21 mouse cellular contexts compared by ENCODE assay signal in the genomic region with DNA sequence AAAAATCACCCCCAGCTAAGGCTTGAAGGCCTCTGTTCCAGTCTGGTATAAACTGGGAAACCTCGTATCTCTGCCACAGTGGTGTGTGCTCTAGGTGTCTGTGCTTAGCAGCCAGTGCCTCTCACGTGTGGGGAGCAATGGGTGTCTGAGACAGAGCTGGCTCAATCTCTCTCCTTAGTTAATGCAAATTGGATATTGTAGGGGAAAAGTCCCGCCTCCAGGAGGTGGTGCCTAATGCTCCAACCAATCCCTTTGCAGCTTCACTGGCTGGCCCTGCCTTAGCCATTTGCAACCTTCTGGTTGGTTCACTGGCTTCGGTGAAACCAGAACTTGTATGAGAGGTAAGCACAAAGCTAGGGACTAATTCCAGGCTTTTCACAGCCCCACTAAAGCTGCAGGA. TPM values are rescaled to one million over a fixed set of nuclear protein-coding genes. Genes with fewer than 3 reads are reported as not detected.
DNase-seq lines count a peak whose midpoint lies in the region; ATAC-seq and TF ChIP-seq lines count a peak whose summit lies in the region.
"Had no signal": no experiment of that assay in that cellular context is flagged by ENCODE, and none has a peak within 500 bp of the region (broad histone marks: within the 10 kb centered on the region; RNA-seq: fewer than 3 reads in every experiment).

No protein-coding gene starts in this region.

- 21% methylated on average over 4 of the region's 4 CpGs for WGBS in kidney, postnatal 0 days
- WGBS in forebrain, embryonic 16.5 days: 21% methylated on average over 4 of the region's 4 CpGs
- WGBS in intestine, embryonic 15.5 days: 16% methylated on average over 4 of the region's 4 CpGs

- no peaks in the 10 kb centered on the region for H3K4me1 ChIP-seq in kidney, postnatal 0 days (replicated peaks; ENCODE audit: insufficient read depth, low read length)
- no peaks in the 10 kb centered on the region; a peak in 1 of 4 replicates for H3K4me1 ChIP-seq in CH12.LX (ENCODE audit: control insufficient read depth in 1 of 2, insufficient read depth in 2 of 2)
- peaks cover 11% of the 10 kb centered on the region for H3K4me1 ChIP-seq in forebrain, embryonic 16.5 days (replicated peaks; ENCODE audit: control insufficient read depth, insufficient read depth, low read length)
- no peaks in the 10 kb centered on the region for H3K4me1 ChIP-seq in intestine, embryonic 15.5 days (replicated peaks)
- H3K4me1 ChIP-seq: embryonic facial prominence, embryonic 13.5 days had no signal

- H3K9ac ChIP-seq in kidney, postnatal 0 days (ENCODE audit: low read depth, low read length): no peak overlapping the region
- no peak overlapping the region for H3K9ac ChIP-seq in CH12.LX (ENCODE audit: insufficient read depth, low read depth)
- no peak overlapping the region for H3K9ac ChIP-seq in forebrain, embryonic 16.5 days (replicated peaks; ENCODE audit: low read depth, low read length)
- H3K9ac ChIP-seq in intestine, embryonic 15.5 days: no peak overlapping the region
- H3K9ac ChIP-seq: embryonic facial prominence, embryonic 13.5 days; neural tube, embryonic 13.5 days had no signal

- dilution Hi-C loops in CH12.LX (cut with MboI; ENCODE audit: extremely low pct_ligation_motif_present, extremely low pct_unique_long_range_greater_than_20kb, low sequenced_read_pairs): no loop called here

- no peaks in the 10 kb centered on the region for H3K79me2 ChIP-seq in CH12.LX (replicated peaks; ENCODE audit: control insufficient read depth, extremely low read depth, insufficient read depth, poor library complexity, severe bottlenecking)

- no peak overlapping the region for H3K27ac ChIP-seq in kidney, postnatal 0 days
- no peak overlapping the region for H3K27ac ChIP-seq in CH12.LX (ENCODE audit: insufficient read depth, low read depth)
- H3K27ac ChIP-seq in forebrain, embryonic 16.5 days (ENCODE audit: low read length): no peak overlapping the region
- no peak overlapping the region for H3K27ac ChIP-seq in intestine, embryonic 15.5 days
- H3K27ac ChIP-seq: embryonic facial prominence, embryonic 13.5 days; macrophage; neural tube, embryonic 13.5 days had no signal

- H3K9me3 ChIP-seq in kidney, postnatal 0 days (replicated peaks; ENCODE audit: low read length): no peaks in the 10 kb centered on the region
- H3K9me3 ChIP-seq in CH12.LX (replicated peaks; ENCODE audit: low read length): peaks cover 7% of the 10 kb centered on the region
- no peaks in the 10 kb centered on the region for H3K9me3 ChIP-seq in forebrain, embryonic 16.5 days (ENCODE audit: control insufficient read depth, low read length)
- no peaks in the 10 kb centered on the region for H3K9me3 ChIP-seq in intestine, embryonic 15.5 days
- H3K9me3 ChIP-seq: embryonic facial prominence, embryonic 13.5 days; neural tube, embryonic 13.5 days had no signal

- no peak for TF ChIP-seq RAD21 in CH12.LX (IDR thresholded peaks at IDR 0.05; ENCODE audit: low read depth, low read length)

- no peak for TF ChIP-seq POLR2A in CH12.LX (IDR thresholded peaks at IDR 0.05; ENCODE audit: low read depth, low read length)

- in situ Hi-C loops in CH12.LX (cut with MboI; ENCODE audit: low pct_ligation_motif_present, low pct_unique_long_range_greater_than_20kb, low sequenced_read_pairs): no loop called here

- no peak overlapping the region for H3K4me3 ChIP-seq in kidney, postnatal 0 days (replicated peaks; ENCODE audit: low read depth, low read length)
- no peak overlapping the region for H3K4me3 ChIP-seq in CH12.LX (replicated peaks in 1 of 3; ENCODE audit: low read depth in 2 of 3, low read length in 2 of 3, poor library complexity in 1 of 3)
- H3K4me3 ChIP-seq in forebrain, embryonic 16.5 days (replicated peaks; ENCODE audit: low read length): no peak overlapping the region
- no peak overlapping the region for H3K4me3 ChIP-seq in intestine, embryonic 15.5 days (replicated peaks)
- H3K4me3 ChIP-seq: embryonic facial prominence, embryonic 13.5 days; neural tube, embryonic 13.5 days had no signal

- no peak overlapping the region for H3K4me2 ChIP-seq in kidney, postnatal 0 days (ENCODE audit: low read length)
- H3K4me2 ChIP-seq in CH12.LX (ENCODE audit: insufficient read depth, low read depth, poor library complexity, severe bottlenecking): no peak overlapping the region
- H3K4me2 ChIP-seq in forebrain, embryonic 16.5 days (ENCODE audit: low read length): no peak overlapping the region
- no peak overlapping the region for H3K4me2 ChIP-seq in intestine, embryonic 15.5 days (replicated peaks)
- H3K4me2 ChIP-seq: embryonic facial prominence, embryonic 13.5 days; neural tube, embryonic 13.5 days had no signal

- H3K27me3 ChIP-seq in kidney, postnatal 0 days (ENCODE audit: insufficient read depth, low read length): peaks cover 4% of the 10 kb centered on the region; the same call in 1 of the 2 replicates
- peaks cover 47% of the 10 kb centered on the region for H3K27me3 ChIP-seq in CH12.LX (replicated peaks)
- H3K27me3 ChIP-seq in forebrain, embryonic 16.5 days (replicated peaks; ENCODE audit: control insufficient read depth, insufficient read depth, low read length): no peaks in the 10 kb centered on the region
- H3K27me3 ChIP-seq in intestine, embryonic 15.5 days (replicated peaks): peaks cover 13% of the 10 kb centered on the region

- ATAC-seq in kidney, postnatal 0 days (replicated peaks; ENCODE audit: low FRiP score, low read depth): no peak
- ATAC-seq in forebrain, embryonic 16.5 days: peak; percentile 75
- ATAC-seq in intestine, embryonic 15.5 days: no peak
- ATAC-seq: CD4-positive, CD25-positive, alpha-beta regulatory T cell, adult 4 months had no signal

- TF ChIP-seq EP300 in CH12.LX (IDR thresholded peaks at IDR 0.05; ENCODE audit: low read length): no peak

- no peaks in the 10 kb centered on the region for H3K36me3 ChIP-seq in kidney, postnatal 0 days (ENCODE audit: insufficient read depth, low read length)
- no peaks in the 10 kb centered on the region for H3K36me3 ChIP-seq in CH12.LX (replicated peaks in 1 of 2; ENCODE audit: control insufficient read depth in 1 of 2, insufficient read depth in 1 of 2, low read length in 1 of 2)
- no peaks in the 10 kb centered on the region for H3K36me3 ChIP-seq in forebrain, embryonic 16.5 days (ENCODE audit: control insufficient read depth, insufficient read depth)
- no peaks in the 10 kb centered on the region for H3K36me3 ChIP-seq in intestine, embryonic 15.5 days
- H3K36me3 ChIP-seq: embryonic facial prominence, embryonic 13.5 days; neural tube, embryonic 13.5 days had no signal

- no peak for TF ChIP-seq CTCF in kidney, postnatal 0 days (IDR thresholded peaks at IDR 0.05; ENCODE audit: low read depth)
- no peak for TF ChIP-seq CTCF in CH12.LX (conservative IDR thresholded peaks at IDR 0.05 in 1 of 2, IDR thresholded peaks at IDR 0.05 in 1 of 2; ENCODE audit: low read depth in 2 of 2, low read length in 2 of 2)

- DNase-seq in kidney, postnatal 0 days (ENCODE audit: low spot score): peak; percentile 26
- no peak for DNase-seq in kidney, adult 18-20 months
- DNase-seq in CH12.LX (ENCODE audit: extremely low read depth) (peak; percentile 12), ZHBTc4 (ENCODE audit: low read depth, low spot score) (peak; percentile 97)
- no peak for DNase-seq in ovary, adult 18-20 months (ENCODE audit: low spot score)
- DNase-seq in gastrocnemius, postnatal 4 days (ENCODE audit: low spot score in 2 of 2): no peak
- DNase-seq: adrenal gland, adult 8-10 months; cerebellum, adult 11 months; gastrocnemius, postnatal 14 days; kidney, adult 11 months; layer of hippocampus, adult 9-11 months; liver; spleen, adult 18-20 months; thymus, postnatal 4 days had no signal

TF ChIP-seq in CH12.LX, 34 proteins besides CTCF, POLR2A, EP300 and RAD21:
- TF ChIP-seq MAFK (IDR thresholded peaks at IDR 0.05; ENCODE audit: insufficient replicate concordance, low read length) (no peak), CHD2 (IDR thresholded peaks at IDR 0.05; ENCODE audit: low read length) (no peak), ELF1 (IDR thresholded peaks at IDR 0.05; ENCODE audit: low read depth, low read length) (no peak), MEF2A (IDR thresholded peaks at IDR 0.05; ENCODE audit: borderline replicate concordance, low read depth, low read length) (no peak), JUN (IDR thresholded peaks at IDR 0.05; ENCODE audit: insufficient read depth, low read depth, low read length) (no peak), JUND (conservative IDR thresholded peaks at IDR 0.05; ENCODE audit: low read depth, low read length) (no peak), KAT2A (IDR thresholded peaks at IDR 0.05; ENCODE audit: insufficient replicate concordance, low read length) (no peak), NRF1 (IDR thresholded peaks at IDR 0.05; ENCODE audit: low read depth, low read length) (no peak), TCF12 (IDR thresholded peaks at IDR 0.05; ENCODE audit: low read depth, low read length) (no peak), MAX (IDR thresholded peaks at IDR 0.05; ENCODE audit: low read length) (no peak), E2F4 (IDR thresholded peaks at IDR 0.05; ENCODE audit: insufficient replicate concordance, low read depth, low read length) (no peak)

RNA-seq across cellular contexts. Expression of gene Sox1, which starts 43.9 kb away (rescaled TPM):
- not detected in 2 replicates for polyA plus RNA-seq in kidney, postnatal 0 days (2015; fragmentation: Nextera tagmentation; extraction: Ambion mirVana)
- total RNA-seq in CH12.LX (2012; rRNA removed) (not detected in 2 replicates), CH12.LX (2014; rRNA removed) (not detected in 2 replicates)
- polyA plus RNA-seq in CH12.LX (2012; ENCODE audit: insufficient read length, low read depth): not detected in 2 replicates
- polyA plus RNA-seq in forebrain, embryonic 16.5 days (2015; fragmentation: Nextera tagmentation; extraction: Ambion mirVana): 4.4 and 4.5 TPM in 2 replicates
- not detected in 2 replicates for polyA plus RNA-seq in intestine, embryonic 15.5 days (2015; fragmentation: Nextera tagmentation; extraction: Ambion mirVana)
- total RNA-seq in gastrocnemius, postnatal 4 days (2021): not detected
- total RNA-seq: adrenal gland, adult 8-10 months; gastrocnemius, postnatal 14 days had no signal
- polyA plus RNA-seq: CD4-positive, CD25-positive, alpha-beta regulatory T cell, adult 4 months; embryonic facial prominence, embryonic 13.5 days; heart, embryonic 16.5 days; macrophage had no signal

Comparison
In these comparisons a context has a peak if more than half of its experiments do, and no peak if none do; other contexts are left out.
1. DNase-seq: peak in kidney, postnatal 0 days (single experiment), CH12.LX (single experiment) and ZHBTc4 (single experiment); none in kidney, adult 18-20 months (single experiment), ovary, adult 18-20 months (single experiment) and gastrocnemius, postnatal 4 days (0 of 2).